ENCODE assay signal across 8 mouse cellular contexts in the genomic region with DNA sequence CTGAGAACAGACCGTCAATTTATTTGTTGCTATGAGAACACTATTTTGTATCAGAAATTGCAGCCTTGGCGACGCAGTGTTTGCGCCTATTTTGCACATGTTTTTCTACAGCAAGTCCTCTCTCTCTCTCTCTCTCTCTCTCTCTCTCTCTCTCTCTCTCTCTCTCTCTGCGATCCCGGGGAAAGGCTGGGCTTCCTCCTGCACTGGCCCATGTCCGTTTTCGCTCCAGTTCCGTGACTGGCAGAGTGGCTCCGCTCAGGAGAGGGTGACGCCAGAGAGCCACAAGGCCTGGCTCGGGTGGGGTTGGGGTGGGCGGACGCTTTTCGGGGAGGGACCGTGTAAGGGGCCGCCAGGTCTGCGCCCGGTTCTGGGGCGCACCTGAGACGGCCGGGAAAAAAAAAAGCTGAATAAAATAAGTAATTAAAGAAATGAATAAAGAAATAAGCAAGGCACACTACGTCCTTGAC. TPM values are rescaled to one million over a fixed set of nuclear protein-coding genes. Genes with fewer than 3 reads are reported as not detected.
A peak's percentile ranks its signal among the peaks of the same experiment; 100 is the strongest.
DNase-seq lines count a peak whose midpoint lies in the region; ATAC-seq lines count a peak whose summit lies in the region.

No protein-coding gene starts in this region.

- DNase-seq in NIH3T3 (ENCODE audit: low read depth), result peak; percentile 87
- peak; percentile 90 to 94 for DNase-seq in cerebellum, postnatal 10 days
- DNase-seq in frontal cortex, postnatal 14 days (ENCODE audit: low spot score in 2 of 2), result peak; percentile 58 to 70
- DNase-seq in hindbrain, embryonic 14.5 days (ENCODE audit: low spot score), result peak; percentile 77
- DNase-seq in layer of hippocampus, postnatal 36 days, result peak; percentile 57 to 71
- peak; percentile 93 for DNase-seq in lung, postnatal 36 days
- DNase-seq in retina, postnatal 1 day, result peak; percentile 94
- DNase-seq in urinary bladder, adult 18-20 months (ENCODE audit: low spot score in 2 of 2), result peak; percentile 54 to 82

- H3K4me3 ChIP-seq in hindbrain, embryonic 14.5 days (replicated peaks; ENCODE audit: low read length), result peak overlapping the region; percentile 83

- H3K9me3 ChIP-seq in hindbrain, embryonic 14.5 days (ENCODE audit: control insufficient read depth, low read length), result no peaks in the 10 kb centered on the region

- under 1% methylated on average over 23 of the region's 23 CpGs for WGBS in hindbrain, embryonic 14.5 days

- H3K27ac ChIP-seq in hindbrain, embryonic 14.5 days, result peak overlapping the region; percentile 100

- no peaks in the 10 kb centered on the region for H3K27me3 ChIP-seq in hindbrain, embryonic 14.5 days (ENCODE audit: control insufficient read depth, insufficient read depth, low read length)

- H3K36me3 ChIP-seq in hindbrain, embryonic 14.5 days (replicated peaks; ENCODE audit: control insufficient read depth, insufficient read depth), result no peaks in the 10 kb centered on the region

- ATAC-seq in hindbrain, embryonic 14.5 days (ENCODE audit: low FRiP score), result peak; percentile 85

- peak overlapping the region; percentile 99 for H3K9ac ChIP-seq in hindbrain, embryonic 14.5 days

- H3K4me1 ChIP-seq in hindbrain, embryonic 14.5 days (replicated peaks; ENCODE audit: control insufficient read depth, insufficient read depth, low read length), result no peaks in the 10 kb centered on the region

- peak overlapping the region; percentile 70 for H3K4me2 ChIP-seq in hindbrain, embryonic 14.5 days (replicated peaks)

RNA-seq across cellular contexts. Expression of gene Efcab2, which starts 0.4 kb away (rescaled TPM):
- 8.8 and 11.2 TPM in 2 replicates for polyA plus RNA-seq in hindbrain, embryonic 14.5 days (2014; fragmentation: Nextera tagmentation; extraction: Ambion mirVana)
- total RNA-seq in layer of hippocampus, postnatal 36 days (2021), result 10 to 100 TPM in 1 of 2 experiments, 1 to 10 TPM in 1; 8.7 to 10.2 TPM

Comparison
In these comparisons a context has a peak if more than half of its experiments do, and no peak if none do; other contexts are left out.
1. Peak in every context shown above with its lines: DNase-seq, ATAC-seq, H3K4me3 ChIP-seq and H3K27ac ChIP-seq.